Mouse (Mus musculus): ENCODE data around the gene Lyrm2.

Gene Lyrm2

DNA sequence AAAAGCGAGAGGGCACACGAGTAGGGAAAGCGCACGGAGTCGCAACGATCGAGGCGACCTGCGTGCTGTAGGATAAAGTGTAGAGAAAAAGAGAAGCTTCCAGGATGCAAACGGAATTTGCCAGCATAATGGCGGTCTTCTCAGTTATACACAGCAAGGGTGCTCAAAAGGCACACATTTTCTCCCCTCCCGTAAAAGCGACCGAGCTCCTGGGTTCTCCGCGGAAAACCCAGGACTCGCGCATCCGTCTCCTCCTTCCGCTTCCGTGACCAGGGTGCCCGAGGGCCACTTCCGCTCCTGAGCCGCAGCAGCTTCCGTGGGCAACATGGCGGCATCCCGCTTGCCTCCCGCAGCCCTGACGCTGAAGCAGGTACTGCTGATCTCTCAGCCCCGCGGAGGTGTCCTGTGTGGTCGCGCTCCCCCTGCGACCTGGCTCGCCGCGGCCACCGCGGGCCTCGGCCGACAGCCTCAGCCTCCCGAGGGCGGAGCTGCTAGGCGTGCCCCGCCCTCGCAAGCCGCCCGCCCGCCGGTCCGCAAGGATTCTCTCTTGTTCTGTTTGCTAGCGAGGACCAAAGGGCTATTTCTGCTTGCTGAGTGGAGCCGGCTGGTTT lies at the start of gene Lyrm2:
Gene Lyrm2 (plus strand): TSS at position 288 of the 611 bp plus-strand sequence.
- DNase-seq (ENCODE audit: low spot score), result peak; percentile 81

DNA sequence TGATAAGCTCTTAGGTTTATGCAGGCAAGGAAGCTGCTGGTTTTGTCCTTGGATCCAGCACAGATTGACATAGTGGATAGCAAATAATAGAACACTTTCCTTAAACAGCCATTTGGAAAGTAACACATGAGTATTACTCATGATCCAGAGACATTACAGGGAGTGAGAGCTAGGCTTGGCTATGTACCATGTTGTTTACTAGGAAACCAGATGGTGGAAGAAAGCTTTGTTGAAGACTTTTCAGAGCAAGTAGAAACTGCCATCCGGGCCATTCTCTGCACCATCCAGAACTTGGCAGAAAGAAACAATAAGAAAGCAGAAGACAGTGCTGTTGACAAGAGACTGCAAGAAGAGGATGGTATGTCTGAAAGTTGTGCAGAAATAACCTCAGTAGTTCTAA lies 49.3 kb upstream of the Lyrm2 start:
- DNase-seq (ENCODE audit: low spot score), result no peak

GRCm38 (mm10) chr4:32757430-32757829 lies 42.6 kb upstream of the Lyrm2 start:
- DNase-seq (ENCODE audit: low spot score), result no peak

- DNase-seq (ENCODE audit: low spot score), result no peak
These were observed 32.6 kb upstream of the Lyrm2 start for GRCm38 (mm10) chr4:32767471-32767870.

DNA sequence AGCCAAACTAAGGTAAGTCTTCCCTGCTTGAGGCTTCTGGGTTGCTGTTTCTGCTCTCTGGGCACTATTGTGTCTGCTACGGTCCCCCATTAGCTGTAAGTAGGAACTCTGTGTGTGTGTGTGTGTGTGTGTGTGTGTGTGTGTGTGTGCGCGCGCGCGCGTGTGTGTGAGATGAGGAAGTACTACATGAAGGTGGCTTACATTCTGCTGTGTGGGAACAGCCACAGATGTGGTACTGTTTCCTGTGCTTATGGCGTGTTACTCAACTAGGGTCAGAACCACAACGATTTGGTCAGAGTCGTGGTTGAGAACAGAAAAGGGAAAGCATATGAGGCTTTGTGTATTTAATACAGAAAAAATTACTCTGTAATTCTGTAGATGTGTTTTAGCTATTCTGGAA lies 32.0 kb upstream of the Lyrm2 start:
- no peak for DNase-seq (ENCODE audit: low spot score)

DNA sequence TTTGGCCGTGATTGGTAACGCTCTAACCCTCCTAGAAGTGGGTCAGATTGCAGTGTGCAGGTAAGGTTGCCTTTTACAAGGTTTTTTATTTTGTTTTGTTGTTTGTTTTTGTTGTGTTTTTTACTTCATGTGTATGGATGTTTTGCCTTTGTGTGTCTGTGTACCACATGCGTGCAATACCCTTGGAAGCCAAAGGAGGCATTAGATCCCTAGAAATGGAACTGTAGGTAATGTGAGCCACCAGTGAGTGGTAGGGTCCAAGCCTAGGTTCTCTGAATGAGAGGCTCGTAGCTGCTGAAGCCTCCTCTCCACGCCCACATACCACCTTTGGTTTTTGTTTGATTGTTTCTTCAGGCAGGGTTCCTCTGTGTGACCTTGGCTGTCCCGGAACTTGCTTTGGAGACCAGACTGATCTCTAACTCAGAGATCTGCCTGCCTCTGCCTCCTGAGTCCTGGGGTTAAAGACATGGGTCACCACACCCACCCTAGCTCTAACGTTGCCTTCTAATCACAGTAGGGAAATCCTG lies 29.7 kb upstream of the Lyrm2 start:
- DNase-seq (ENCODE audit: low spot score), result peak; percentile 10

- no peak for DNase-seq (ENCODE audit: low spot score)
These were observed 20.1 kb upstream of the Lyrm2 start for GRCm38 (mm10) chr4:32779996-32780395.

- no peak for DNase-seq (ENCODE audit: low spot score)
These were observed 12.9 kb upstream of the Lyrm2 start for GRCm38 (mm10) chr4:32787110-32787509.

DNA sequence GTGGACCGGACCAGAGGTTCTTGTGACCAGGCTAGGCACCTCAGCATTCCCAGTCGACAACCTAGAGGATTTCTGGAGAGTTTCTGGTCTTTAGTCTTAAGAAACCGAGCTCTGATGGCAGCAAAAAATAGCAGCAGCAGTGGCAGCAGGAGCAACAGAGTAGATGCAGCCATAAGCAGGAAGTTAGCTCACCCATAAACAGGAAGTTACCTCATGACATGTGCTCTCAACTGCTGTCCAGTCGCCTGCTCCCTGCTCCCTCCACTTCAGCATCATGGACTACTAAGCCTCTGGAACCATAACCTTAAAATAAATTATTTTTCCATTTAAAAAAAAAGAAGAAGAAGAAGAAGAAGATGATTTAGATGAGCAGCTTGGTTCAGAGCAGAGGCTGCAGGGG lies 11.0 kb upstream of the Lyrm2 start:
- DNase-seq (ENCODE audit: low spot score), result no peak

DNA sequence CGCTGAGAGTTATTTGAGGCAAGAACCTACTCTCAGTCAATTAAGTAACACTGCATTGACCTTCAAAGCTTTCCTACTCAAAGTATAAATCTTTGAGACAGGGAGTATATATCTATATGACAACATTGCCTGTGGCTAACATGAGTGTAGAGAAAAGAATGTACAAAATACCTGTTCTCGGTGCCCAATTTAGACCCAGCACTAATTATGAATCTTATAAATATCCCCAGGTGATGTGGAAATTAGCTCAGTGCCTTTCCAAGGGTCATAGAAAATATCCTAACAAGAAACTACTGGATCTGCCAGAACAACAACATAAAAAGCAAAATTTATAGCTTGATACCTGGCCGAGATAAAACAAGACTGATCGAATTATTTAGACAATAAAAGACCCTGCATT lies 1.1 kb upstream of the Lyrm2 start:
- no peak for DNase-seq (ENCODE audit: low spot score)

- peak; percentile 47 for DNase-seq (ENCODE audit: low spot score)
These were observed 621 bp downstream of the Lyrm2 start for GRCm38 (mm10) chr4:32800577-32801170.

- no peak for DNase-seq (ENCODE audit: low spot score)
These were observed 17.4 kb downstream of the Lyrm2 start for GRCm38 (mm10) chr4:32817478-32817877.

- DNase-seq (ENCODE audit: low spot score), result peak; percentile 53
These were observed 20.6 kb downstream of the Lyrm2 start for GRCm38 (mm10) chr4:32820676-32821075.

DNA sequence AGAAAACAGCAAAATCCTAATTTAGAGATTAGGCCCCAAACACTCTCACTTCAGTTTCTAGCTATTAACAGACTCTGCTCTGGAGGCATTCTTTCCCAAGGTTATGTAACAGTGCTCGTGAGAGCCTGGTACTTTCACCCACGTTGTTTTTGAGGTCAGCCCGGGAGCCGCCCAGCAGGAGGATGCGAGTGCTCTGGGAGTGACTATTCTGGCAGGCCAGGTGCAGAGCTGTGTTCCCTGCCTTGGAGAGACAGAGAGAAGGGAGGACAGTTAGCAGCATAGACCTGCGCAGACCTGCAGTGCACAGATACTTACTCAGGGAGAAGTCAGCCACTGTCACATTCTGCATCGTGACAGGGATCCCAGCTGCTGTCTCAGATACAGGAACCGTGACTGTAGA lies 24.2 kb downstream of the Lyrm2 start:
- DNase-seq (ENCODE audit: low spot score), result no peak

DNA sequence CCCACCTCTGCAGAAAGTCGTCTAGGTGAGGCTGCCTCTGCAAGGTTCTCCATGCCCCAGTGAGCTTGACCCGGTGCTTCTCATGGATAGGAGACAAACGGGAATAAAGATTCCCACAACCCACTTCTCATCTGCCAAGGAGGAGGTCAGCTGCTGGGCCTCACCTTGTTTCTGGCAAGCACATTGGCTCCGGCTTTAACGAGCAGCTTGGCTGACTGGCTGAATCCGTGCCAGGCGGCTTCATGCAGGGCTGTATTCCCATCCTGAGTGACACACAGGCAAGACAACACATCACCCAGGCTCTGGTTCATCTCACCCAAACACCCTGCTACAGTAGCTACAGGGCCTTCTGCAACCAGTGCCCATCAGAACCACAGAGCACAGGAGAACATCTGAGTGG lies 26.9 kb downstream of the Lyrm2 start:
- no peak for DNase-seq (ENCODE audit: low spot score)

GRCm38 (mm10) chr4:32828385-32829077 lies 28.5 kb downstream of the Lyrm2 start:
- DNase-seq (ENCODE audit: low spot score), result no peak

GRCm38 (mm10) chr4:32829316-32829715 lies 29.3 kb downstream of the Lyrm2 start:
- DNase-seq (ENCODE audit: low spot score), result no peak

DNA sequence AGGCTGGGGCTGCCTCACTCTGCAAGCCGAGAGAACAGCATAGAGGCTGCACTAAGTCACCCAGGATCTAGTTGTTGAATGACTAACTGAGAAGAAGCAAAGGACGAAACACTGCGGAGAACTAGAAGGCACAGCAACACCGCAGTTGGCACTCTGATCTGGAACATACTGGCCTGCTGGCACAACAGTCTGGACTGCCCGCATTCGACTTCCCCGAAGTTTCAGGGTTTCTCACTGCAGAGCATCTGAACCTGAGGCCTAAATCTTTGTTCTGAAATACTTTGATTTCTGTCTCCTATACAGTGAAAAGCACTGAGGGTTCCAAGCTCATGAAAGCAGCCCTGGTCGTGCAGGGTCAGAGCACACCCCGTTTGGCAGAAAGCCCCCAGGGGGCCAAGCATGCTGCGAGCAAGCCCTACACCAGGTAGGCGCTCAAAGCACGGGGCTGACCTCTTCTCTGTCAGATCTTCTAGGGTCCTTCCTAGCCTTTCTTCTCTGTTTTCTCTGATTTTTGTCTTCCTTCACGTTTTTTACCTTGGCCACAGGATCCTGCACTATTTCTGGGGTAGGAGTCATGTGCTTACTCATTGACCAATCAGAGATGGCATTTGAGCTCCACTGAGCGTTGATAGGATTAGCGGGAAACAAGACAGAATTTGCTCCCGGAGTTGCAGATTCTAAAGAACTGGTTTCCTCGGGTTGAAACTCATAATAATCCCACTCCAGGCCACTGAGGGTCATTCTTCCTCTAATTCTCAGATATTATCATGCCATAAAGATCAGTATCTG lies 33.6 kb downstream of the Lyrm2 start:
- DNase-seq (ENCODE audit: low spot score), result peak; percentile 69

DNA sequence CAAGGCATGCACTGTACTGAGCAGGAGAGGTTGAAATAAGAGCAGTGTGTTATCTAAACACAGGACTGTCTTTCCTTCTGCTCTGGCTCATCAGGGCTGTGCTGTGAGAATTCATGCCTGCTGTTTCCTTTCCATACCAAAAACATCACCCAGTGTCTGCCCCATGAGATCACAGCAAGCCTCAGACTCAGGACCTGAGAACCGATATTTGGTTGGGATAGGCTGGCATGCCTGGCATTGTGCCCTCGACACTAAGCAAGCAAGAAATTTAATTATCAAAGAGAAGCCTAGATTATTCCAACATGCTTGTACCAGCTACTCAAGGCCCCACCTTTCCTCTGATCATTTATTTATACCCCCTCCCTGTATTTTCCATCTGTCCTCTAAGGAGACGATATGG lies 34.5 kb downstream of the Lyrm2 start:
- DNase-seq (ENCODE audit: low spot score), result no peak

GRCm38 (mm10) chr4:32836071-32836470 lies 36.0 kb downstream of the Lyrm2 start:
- no peak for DNase-seq (ENCODE audit: low spot score)

GRCm38 (mm10) chr4:32838401-32838800 lies 38.3 kb downstream of the Lyrm2 start:
- DNase-seq (ENCODE audit: low spot score), result no peak
